Mouse (Mus musculus) small intestine, adult 2 months (tissue): Measurements from ENCODE around the gene Mrrf. TPM values are rescaled to one million over a fixed set of nuclear protein-coding genes. Genes with fewer than 3 reads are reported as not detected.

ENCODE experiments used
- H3K27ac ChIP-seq: fragments of 200-500 bp; 2 replicates; pipeline ENCODE4 v1.5.1; 2012; ENCODE audit warnings: low read depth, low read length, control low read depth, inconsistent platforms; ENCODE audit not compliant: insufficient read depth
- H3K27me3 ChIP-seq: fragments of 200-500 bp; 2 replicates; pipeline ENCODE4 v1.6.1; 2012; ENCODE audit warnings: mild to moderate bottlenecking, moderate library complexity, low read length, inconsistent platforms; ENCODE audit not compliant: control insufficient read depth, insufficient read depth
- H3K36me3 ChIP-seq: fragments of 200-500 bp; 2 replicates; pipeline ENCODE4 v1.6.1; 2012; ENCODE audit warnings: mild to moderate bottlenecking, low read length, control low read depth, inconsistent platforms; ENCODE audit not compliant: control insufficient read depth, insufficient read depth
- H3K4me1 ChIP-seq: fragments of 200-500 bp; 2 replicates; pipeline ENCODE4 v1.6.1; 2012; ENCODE audit warnings: low read length, inconsistent platforms, mixed read lengths; ENCODE audit not compliant: control insufficient read depth, insufficient read depth, insufficient read length
- H3K4me3 ChIP-seq: fragments of 200-500 bp; 2 replicates; pipeline ENCODE4 v1.5.1; 2012; ENCODE audit warnings: low read depth, mild to moderate bottlenecking, control low read depth, inconsistent platforms, low read length, moderate library complexity
- CTCF ChIP-seq: fragments of 200-500 bp; IDR thresholded peaks from 2 replicates; pipeline ENCODE4 v1.5.1; 2012; ENCODE audit warnings: low read depth, mild to moderate bottlenecking, control low read depth, inconsistent platforms, low read length, moderate library complexity, mixed read lengths; ENCODE audit not compliant: insufficient replicate concordance, insufficient read length; ENCODE audit errors: extremely low read depth
- POLR2A ChIP-seq: fragments of 200-500 bp; IDR thresholded peaks from 2 replicates; pipeline ENCODE4 v1.6.1; 2012; ENCODE audit warnings: low read depth, mild to moderate bottlenecking, control low read depth, inconsistent platforms, low read length, moderate library complexity
- WGBS: fragments of 180-500 bp; shearing (Covaris S2); methylation state at CpG from one replicate; pipeline ENCODE4 v1.1.7; 2018; 5-methylcytosine and 5-hydroxymethylcytosine counted together
- polyA plus RNA-seq: library from polyadenylated mRNA; depleted of rRNA; stranded (reverse); fragments of >200 nt; gene quantifications from 2 replicates; pipeline ENCODE4 v1.2.3, GENCODE M21; 2012; rRNA removed

The Mrrf gene
- polyA plus RNA-seq, 1 experiment: 18.0 TPM

DNA sequence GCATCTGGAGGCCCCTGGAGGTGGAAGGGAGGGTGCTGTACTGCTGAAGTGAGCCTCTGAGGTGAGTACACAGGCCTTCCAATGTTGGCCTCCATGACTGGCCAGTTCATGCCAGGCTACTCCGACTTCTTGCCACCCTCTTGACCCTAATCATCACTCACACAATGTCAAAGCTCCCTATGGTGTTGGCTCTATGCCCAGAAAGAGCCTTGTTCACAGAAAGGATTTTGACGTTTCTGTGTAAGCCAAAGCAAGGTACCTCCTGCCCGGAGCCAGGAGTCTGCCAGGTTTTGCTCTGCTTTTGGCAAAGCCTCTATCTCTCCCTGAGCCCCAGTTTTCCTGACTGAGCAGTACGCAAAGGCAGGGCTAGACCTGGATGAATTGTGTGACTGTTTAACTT lies 99.7 kb downstream of the Mrrf start:
- Histone ChIP-seq H3K4me1 (0 out of 2 replicates have a peak, but pooled peaks cover 4% of the 10 kb centered on the region), H3K36me3 (peaks cover 4% of the 10 kb centered on the region; the same call in 1 of the 2 replicates), H3K27me3 (peaks cover 1% of the 10 kb centered on the region; the same call in 1 of the 2 replicates), H3K4me3 (no peak overlapping the region), H3K27ac (0 out of 2 replicates have a peak overlapping the region, but pooled peaks have one; percentile 44)
- TF ChIP-seq CTCF (no peak), POLR2A (no peak)
- 26% methylated on average over 4 of the region's 4 CpGs for WGBS

DNA sequence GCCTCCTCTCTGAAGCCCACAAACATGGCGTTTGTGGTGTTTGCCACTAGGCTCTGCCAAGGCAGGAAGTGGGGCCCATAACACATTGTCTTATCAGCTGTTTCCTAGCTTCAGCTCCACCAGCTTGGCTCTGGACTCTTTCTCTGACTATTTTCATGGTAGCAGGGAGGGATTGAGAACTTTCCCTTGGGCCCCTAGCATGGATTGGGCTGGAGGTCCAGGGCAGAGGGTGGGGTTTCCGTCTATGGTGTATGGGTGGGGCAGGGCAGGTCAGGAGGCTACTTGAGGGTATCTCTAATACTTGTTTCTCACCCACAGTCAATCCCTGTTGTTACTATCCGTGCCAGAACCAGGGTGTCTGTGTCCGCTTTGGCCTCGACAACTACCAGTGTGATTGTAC lies 100.7 kb downstream of the Mrrf start:
- no peak for TF ChIP-seq POLR2A
- TF ChIP-seq CTCF: no peak
- H3K36me3 ChIP-seq: peaks cover 4% of the 10 kb centered on the region
- WGBS: 81% methylated on average over 5 of the region's 5 CpGs
- H3K4me3 ChIP-seq: no peak overlapping the region
- no peak overlapping the region for H3K27ac ChIP-seq
- H3K27me3 ChIP-seq: no peaks in the 10 kb centered on the region
- 0 out of 2 replicates have a peak, but pooled peaks cover 4% of the 10 kb centered on the region for H3K4me1 ChIP-seq

DNA sequence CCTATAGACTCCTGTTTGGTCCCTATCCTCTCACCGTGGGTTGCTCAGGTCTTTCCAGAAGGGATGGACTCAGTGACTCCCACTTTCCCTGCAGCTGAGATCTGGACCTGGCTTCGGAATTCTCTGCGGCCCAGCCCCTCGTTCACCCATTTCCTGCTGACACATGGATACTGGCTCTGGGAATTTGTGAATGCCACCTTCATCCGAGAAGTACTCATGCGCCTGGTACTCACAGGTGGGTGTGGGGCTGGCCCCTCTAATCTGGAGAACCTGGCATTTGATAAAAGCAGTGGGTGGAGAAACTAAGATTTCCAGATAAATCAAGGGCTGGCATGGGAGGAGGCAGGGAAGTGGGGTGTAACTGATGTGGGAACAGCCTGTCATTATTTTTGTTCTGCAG lies 101.4 kb downstream of the Mrrf start:
- Histone ChIP-seq H3K27ac (no peak overlapping the region), H3K4me1 (0 out of 2 replicates have a peak, but pooled peaks cover 4% of the 10 kb centered on the region), H3K4me3 (no peak overlapping the region), H3K36me3 (peaks cover 4% of the 10 kb centered on the region), H3K27me3 (no peaks in the 10 kb centered on the region)
- 71% methylated on average over 6 of the region's 6 CpGs for WGBS
- TF ChIP-seq POLR2A (no peak), CTCF (no peak)

- no peak overlapping the region for H3K4me3 ChIP-seq
- 71% methylated on average over 3 of the region's 3 CpGs for whole genome bisulfite sequencing
- peaks cover 4% of the 10 kb centered on the region; the same call in 1 of the 2 replicates for H3K4me1 ChIP-seq
- H3K36me3 ChIP-seq: peaks cover 4% of the 10 kb centered on the region
- H3K27me3 ChIP-seq: no peaks in the 10 kb centered on the region
- no peak overlapping the region for H3K27ac ChIP-seq
- TF ChIP-seq POLR2A: no peak
- TF ChIP-seq CTCF: no peak; the same call in 1 of the 2 replicates
Measured at GRCm38 (mm10) chr2:36238467-36238866, 102.3 kb downstream of the Mrrf start.

GRCm38 (mm10) chr2:36238951-36239350 lies 102.8 kb downstream of the Mrrf start:
- peaks cover 6% of the 10 kb centered on the region; the same call in 1 of the 2 replicates for H3K4me1 ChIP-seq
- peaks cover 4% of the 10 kb centered on the region for H3K36me3 ChIP-seq
- 76% methylated on average over 2 of the region's 2 CpGs for WGBS
- H3K27ac ChIP-seq: no peak overlapping the region
- no peak overlapping the region for H3K4me3 ChIP-seq
- H3K27me3 ChIP-seq: no peaks in the 10 kb centered on the region
- no peak for TF ChIP-seq CTCF
- TF ChIP-seq POLR2A: no peak

Other genes starting within 250 kb of the Mrrf start
- gene Ttll11, start 156.5 kb upstream of the Mrrf start, polyA plus RNA-seq: 0.48 and 0.91 TPM in 2 replicates
- gene Ndufa8, start 87.0 kb upstream of the Mrrf start, polyA plus RNA-seq: 59.6 and 86.0 TPM in 2 replicates
- gene Morn5, start 86.9 kb upstream of the Mrrf start, polyA plus RNA-seq: not detected in 2 replicates
- gene Lhx6, start 31.0 kb upstream of the Mrrf start, polyA plus RNA-seq: 0.75 and 1.3 TPM in 2 replicates
- 3.4 and 4.3 TPM in 2 replicates for gene Rbm18, start 384 bp downstream of the Mrrf start, polyA plus RNA-seq
- gene Ptgs1, start 94.0 kb downstream of the Mrrf start, polyA plus RNA-seq: 24.4 and 24.7 TPM in 2 replicates
- not detected in 2 replicates for gene Olfr338, start 237.1 kb downstream of the Mrrf start, polyA plus RNA-seq